Mouse (Mus musculus) embryo, embryonic 9.5 days (tissue): ENCODE measurements at regions not wholly inside any gene's neighbourhood (a gene's known extent, or its start where the extent isn't known, plus 50 kb on each side); places are given as distances from the start of the nearest gene placed in this dataset.

Experiments
- DNase-seq: peaks from one replicate; pipeline ENCODE4 v3.0.0-alpha.2; 2017; ENCODE audit errors: extremely low spot score

DNA sequence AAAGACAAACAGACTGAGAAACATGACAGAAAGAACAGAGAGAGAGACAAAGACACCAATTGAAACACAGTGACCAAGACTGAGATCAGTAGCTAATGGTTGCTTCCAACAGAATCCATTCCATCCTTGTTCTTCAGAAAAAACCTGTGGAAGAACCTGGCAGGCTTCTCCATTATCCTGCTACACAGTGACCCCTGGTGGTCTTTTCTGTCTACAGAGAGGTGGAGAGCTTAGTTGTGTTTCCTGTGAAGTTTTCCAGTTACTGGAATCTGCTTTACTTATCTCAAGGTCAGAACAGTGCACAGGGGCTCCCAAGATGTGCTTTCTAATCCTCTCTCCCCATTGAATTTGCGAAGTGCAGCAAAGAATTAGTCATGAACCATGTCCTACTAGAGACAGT, 339.1 kb upstream of the Msl3l2 start:
- DNase-seq, result peak; percentile 59

DNA sequence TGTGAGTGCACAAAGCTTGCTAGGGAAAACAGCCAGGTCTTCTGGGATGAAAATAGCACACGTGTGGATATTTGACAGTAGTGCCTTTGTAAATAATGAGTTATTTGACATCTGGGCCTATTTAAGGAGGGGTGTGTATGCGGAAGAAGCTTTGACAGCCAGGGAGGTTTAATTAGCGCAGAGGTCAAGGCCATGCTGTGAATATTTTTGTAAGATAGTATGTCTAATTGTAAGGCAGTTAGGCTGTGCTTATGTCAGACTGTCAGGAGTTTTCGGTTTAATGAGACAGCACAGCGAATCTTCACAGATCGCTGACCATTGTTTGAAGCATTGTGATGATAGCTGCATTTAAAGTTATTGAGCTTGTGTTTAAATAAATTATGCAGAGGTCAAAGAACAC, 337.1 kb upstream of the Msl3l2 start:
- no peak for DNase-seq

DNA sequence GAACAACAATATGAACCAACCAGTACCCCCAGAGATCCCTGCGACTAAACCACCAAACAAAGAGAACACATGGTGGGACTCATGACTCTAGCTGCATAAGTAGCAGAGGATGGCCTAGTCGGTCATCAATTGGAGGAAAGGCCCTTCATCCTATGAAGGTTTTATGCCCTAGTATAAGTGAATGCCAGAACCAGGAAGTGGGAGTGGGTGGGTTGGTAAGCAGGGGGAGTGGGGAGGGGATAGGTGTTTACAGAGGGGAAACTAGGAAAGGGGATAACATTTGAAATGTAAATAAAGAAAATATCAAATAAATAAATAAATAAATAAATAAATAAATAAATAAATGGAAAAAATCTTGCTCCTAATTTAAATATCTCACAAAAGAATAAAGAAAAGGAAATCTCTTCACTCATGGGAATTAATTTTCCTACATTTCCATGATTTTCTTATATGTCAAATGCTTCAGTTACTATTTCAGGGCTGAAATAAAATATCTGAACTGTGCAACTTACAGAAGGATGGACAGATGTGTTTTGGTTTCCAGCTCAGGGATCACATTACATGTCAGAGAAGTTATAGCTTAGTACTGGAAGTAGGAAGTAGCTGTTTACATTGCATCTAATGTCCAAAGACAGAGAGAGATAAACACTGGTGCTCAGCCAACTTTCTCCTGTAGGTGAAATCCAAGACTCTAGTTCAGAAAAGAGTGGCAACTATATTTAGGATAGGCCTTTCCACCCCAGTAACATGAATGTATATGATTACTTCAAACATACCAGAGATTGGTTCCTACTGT, 323.8 kb upstream of the Msl3l2 start:
- no peak for DNase-seq

DNA sequence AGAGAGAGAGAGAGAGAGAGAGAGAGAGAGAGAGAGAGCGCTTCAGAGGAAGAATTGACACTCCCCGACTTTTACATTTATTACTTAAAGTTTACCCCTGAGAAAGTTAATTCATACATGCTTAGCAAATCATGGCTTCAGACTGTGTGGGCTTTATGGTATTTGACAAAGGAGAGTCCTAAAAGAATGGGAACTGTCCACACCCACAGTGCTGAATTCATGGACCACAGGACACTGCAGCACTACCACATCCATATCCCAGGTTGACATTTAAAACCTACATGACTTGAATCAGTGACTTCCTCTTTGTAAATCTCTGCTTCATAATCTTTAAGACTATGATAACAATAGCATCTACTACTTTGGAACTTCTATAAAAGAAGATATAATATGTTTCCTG, 292.8 kb upstream of the Msl3l2 start:
- peak; percentile 14 for DNase-seq

DNA sequence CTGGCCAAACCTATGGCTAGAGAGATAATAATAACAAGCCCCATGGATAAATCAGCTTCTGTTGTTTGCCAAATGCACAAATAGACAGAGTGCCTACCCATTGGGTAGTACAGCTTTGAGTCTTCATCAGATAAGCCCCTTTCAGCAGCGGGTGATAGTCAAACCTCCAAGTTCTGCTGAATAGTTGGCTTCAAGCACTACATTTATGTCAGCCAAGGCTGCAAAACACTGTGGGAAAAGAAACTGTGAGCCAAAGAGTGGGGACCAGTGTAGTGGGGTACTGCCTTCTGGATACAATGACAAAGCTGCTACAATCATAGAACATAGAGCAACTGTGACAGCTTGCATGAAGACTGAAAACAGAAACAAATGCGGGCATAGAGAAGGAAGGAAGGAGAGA, 255.4 kb upstream of the Msl3l2 start:
- no peak for DNase-seq

DNA sequence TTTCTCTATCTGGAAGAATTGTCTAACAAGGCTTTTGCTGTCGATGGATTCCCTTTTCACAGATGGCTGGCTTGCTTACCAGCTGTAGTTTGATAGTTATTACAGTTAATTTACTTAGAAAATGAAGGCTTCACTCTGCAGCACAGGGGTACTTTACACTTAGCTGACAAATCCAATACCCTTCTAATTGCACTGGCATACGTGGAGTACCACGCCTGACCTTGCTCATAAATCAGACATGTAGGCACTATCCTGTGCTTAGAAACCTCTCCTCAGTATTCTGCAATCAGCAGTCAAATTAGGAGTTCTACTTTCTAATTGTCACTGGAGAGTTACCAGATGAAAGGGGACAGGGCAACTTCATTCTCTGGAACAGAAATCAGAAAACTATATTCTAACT, 214.1 kb upstream of the Msl3l2 start:
- DNase-seq, result no peak

DNA sequence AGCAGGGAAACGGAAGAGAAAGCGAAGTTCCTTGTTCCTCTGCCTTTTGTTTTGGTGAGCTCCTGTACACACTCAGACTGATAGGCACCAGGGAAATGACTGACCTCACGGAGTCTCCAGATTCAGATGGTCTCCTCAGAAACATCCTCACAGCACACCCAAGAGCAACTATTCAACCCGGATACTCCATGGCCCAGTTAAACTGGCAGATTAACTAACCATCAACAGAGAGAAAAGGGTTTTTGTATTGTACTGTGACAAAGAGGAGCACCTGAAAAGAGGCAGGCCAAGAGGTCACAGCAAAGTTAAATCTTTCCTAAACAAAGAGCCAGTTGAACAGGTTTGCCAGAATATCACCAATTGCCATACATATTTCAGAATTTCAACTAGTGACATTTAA, 177.6 kb upstream of the Msl3l2 start:
- no peak for DNase-seq

DNA sequence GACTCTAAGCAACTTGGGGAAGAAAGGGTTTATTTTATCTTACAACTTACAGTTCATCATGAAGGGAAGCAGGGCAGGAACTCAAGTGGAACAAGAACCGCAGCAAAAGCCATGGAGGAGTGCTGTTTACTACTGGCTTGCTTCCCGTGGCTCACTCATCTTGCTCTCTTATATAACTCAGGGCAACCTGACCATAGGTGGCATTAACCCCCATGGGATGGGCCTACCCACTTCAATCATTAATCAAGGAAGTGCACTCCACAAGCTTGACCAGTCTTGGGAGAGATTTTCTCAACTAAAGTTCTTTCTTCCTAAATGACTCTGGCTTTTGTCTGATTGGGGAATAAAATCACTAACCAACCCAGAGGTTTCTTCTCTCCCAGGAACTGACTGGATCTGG, 172.7 kb upstream of the Msl3l2 start:
- DNase-seq, result no peak

DNA sequence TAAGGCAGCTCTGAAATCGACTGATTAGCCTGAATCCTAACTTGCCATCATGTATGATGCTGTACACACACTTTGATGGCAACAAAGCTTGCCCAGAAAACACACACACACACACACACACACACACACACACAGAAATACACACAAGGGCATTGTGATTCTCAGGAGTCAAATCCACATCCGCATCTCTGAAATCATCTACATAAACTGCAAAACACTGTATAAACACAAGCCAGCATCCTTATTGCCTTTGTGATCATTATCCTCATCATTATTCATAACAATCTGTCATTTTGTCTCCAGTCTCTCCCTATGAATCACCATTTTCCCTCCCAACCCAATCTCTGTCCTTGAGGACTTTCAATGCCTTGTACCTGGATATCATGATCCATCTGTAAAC, 171.3 kb upstream of the Msl3l2 start:
- no peak for DNase-seq

DNA sequence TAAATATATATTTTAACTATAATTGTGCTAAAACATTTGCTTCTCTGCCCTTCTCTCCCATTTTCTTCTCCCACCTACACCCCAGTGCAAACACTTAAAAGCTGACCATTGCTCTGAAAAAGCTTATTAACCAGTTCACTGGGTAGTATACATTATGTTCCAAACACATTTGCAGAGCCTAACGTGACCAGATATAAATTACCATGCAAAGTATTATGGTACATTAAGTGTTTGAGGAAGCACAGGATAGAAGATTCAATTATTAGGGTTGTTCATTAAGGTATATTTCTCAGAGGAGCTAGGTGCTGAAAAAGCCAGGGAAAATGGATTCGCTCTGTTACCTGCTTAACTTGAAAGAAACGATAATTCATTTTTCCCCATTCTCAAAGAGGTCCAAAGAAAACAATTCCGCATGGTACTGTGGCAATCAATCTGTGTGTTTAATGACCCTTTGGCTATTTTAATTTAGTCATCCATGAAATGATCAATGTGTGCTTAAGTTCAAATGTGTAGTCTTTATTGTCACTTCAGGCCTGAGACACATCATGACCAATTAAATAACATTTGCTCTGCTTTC, 144.0 kb upstream of the Msl3l2 start:
- no peak for DNase-seq
